Mouse (Mus musculus): ENCODE data around the gene Slc38a1. TPM values are rescaled to one million over a fixed set of nuclear protein-coding genes. Genes with fewer than 3 reads are reported as not detected.

The Slc38a1 gene
- 10 to 100 TPM; 84.8 to 97.3 (median 90.0) TPM for total RNA-seq (2022)

DNA sequence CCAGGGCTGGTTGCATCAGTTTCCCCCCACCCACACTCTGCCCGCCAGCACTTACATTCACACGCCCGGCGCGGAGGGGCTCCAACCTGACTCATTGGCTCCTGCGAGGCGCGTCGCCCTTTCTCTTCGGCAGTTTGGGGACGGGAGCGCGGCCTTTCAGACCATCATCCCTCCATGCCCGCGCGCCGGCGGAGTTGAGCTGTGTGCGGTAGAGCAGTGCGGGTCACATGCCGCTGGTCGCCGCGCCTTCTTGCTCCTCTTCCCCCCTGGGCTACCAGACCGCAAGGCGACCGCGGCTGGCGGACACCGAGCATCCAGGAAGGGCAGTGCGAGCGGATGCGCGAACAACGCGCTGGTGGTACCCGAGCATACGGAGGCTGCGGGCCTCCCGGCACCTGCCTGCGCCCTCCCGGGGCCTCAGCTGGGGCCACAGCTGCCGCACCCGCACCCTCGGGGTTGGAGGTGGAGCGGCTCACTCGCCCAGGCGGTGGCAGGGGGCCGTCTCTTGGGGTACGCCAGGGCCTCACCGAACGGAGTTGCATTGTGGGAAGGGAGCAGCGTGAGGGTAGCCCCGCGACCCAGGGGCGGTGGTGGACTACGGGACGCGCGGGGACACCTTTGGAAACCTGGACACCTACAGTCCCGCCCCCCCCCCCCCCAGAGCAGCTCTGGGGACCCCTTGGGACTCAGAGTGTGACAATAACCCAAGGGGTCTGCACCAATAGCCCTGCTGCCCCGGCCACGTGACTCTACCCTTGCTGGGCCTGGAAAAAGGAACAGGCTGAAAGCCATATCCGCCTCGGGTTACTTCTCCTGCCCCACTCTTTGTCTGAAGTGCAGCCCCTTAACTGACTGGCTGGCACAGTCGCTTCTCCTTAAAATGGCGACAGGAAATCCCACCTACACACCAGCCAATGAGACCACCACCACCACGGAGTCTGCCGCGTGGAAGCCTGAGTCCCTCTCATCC, at the start of gene Slc38a1:
Gene Slc38a1, minus strand, starts transcription at position 478 of the 970 bp plus-strand sequence.
- peak; percentile 23 to 34 for DNase-seq (ENCODE audit: low spot score in 2 of 2)

DNA sequence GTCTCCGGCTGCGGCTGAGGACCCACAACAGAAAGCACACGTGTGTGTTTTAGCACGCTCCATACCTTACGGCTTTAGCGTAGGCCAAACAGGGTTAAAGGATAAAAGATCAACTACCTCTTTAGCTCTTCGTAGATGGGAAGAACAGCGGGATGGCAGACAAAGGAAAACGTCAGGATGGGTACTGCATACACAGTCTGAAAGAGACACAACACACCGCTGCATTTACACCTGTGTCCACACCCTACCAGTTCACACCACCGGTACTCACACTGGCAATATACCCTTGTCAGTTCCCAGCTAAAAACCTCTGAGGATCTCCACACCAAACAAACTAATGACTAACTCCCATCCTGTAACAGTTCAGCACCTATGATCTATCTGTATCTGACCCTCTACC, 49.7 kb upstream of the Slc38a1 start:
- DNase-seq (ENCODE audit: low spot score in 2 of 2) = no peak

DNA sequence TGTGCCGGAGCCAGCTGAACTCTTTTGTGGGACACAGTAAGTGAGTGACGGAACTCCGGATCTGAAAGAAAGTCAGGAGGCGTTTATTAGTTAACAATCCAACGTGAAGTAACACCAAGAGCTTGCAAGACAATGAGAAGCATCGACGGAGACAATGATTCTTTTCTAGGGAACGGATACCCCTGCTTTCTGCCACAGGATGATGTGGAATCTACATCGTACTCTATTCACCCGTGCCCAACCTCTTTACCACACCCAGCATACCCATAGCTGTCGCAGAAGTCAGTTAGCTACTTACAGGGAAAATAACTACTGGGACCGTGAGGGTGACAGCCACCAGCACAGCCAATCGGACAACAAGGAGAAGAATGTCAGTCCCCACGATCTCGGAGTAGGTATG, 48.7 kb upstream of the Slc38a1 start:
- DNase-seq (ENCODE audit: low spot score in 2 of 2) = no peak

DNA sequence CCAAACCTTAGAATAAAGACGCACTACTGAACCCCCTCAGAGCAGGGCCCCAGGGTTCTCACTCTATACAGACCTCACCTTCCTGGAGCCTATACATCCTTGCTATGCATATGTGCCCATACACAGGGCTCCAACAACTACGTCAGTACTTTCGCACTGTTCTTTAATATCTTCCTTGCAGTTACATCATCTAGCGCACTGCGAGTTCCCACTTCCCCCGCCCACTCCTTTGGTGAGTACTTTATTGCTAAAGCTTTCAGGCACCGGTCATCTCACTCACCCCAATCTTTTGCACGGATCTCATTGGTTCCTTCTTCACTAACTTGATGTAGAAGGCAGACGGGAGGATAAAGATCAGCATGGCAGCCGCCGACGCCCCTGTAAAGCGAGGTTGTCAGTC, 48.1 kb upstream of the Slc38a1 start:
- no peak for DNase-seq (ENCODE audit: low spot score in 2 of 2)

DNA sequence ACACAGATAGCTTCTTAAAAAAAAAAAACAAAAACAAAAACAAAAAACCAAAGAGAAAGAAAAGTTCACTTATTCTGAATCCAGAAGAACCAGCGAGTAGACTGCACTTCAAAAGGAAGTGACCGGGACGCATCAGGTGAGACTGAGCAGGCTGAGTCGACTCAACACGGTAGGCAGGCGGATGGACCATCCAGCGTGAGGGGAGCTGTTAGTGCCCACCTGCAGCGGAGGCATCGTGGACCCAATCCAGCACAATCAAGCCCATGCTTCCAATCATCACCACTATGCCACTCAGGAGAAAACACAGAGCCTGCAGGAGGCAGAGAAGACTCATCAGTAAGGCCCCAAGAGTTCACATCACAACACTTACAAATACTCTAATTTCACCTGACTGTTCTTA, 47.2 kb upstream of the Slc38a1 start:
- DNase-seq (ENCODE audit: low spot score in 2 of 2) = no peak

DNA sequence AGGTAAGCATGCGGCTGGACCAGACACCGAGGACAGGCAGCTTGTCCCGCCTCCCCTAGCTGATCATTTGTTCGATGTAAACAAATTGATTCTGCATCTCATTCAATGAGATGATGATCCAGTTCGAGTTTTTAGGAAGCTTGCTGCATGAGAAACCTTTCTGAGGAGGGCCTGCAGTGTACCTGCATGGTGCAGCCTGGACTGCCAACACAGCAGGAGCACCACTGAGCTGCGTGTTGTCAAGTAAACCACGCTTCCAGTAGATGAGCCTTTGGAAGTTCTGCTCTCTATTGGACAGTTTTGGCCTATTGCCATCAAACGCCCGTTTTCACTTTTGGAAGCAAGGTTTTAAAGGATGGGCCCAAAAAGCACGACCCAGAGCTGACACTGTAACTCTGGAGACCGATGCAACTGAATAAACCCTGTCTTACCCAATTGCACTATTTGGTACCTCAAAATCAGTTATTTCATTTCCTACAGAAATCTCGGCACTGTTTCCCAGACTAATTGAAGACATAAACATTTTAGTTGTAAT, 46.1 kb upstream of the Slc38a1 start:
- no peak for DNase-seq (ENCODE audit: low spot score in 2 of 2)

DNA sequence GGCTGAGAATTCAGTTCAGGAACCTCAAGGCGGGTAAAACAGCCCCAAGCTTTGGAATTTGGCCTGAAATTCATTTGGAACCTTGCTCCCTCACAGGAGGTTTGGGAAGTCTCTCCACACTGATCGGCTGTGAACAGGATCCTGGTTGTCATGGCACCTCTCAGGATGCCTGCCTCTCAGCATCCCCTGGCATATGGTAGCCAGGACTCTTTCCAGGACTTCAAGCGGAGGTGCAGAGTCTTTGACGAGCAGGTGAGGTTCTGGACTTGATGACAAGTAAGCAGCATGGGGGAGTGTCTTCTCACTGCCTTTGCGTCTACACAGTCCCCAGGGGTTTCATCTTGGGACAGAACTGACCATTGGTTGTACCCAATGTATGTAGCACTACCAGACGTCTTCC, 45.3 kb upstream of the Slc38a1 start:
- DNase-seq (ENCODE audit: low spot score in 2 of 2) = no peak

DNA sequence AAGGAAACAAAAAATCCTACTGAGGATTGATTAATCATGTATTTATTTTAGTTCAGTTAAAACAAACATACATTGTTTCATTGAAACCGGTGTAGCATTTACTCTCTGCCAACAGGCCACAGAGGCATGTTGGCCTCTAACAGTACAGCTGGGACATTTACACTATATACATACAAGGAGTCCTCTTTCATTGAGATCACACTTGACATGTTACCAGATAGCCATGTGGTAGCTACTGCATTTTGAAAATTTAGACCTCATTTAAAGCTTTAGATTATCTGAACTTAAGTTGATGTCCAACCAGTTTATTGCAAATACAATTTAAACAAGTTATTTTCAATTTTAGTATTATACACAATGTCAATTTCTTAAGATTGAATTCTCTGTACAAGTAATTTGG, 44.7 kb upstream of the Slc38a1 start:
- no peak for DNase-seq (ENCODE audit: low spot score in 2 of 2)

DNA sequence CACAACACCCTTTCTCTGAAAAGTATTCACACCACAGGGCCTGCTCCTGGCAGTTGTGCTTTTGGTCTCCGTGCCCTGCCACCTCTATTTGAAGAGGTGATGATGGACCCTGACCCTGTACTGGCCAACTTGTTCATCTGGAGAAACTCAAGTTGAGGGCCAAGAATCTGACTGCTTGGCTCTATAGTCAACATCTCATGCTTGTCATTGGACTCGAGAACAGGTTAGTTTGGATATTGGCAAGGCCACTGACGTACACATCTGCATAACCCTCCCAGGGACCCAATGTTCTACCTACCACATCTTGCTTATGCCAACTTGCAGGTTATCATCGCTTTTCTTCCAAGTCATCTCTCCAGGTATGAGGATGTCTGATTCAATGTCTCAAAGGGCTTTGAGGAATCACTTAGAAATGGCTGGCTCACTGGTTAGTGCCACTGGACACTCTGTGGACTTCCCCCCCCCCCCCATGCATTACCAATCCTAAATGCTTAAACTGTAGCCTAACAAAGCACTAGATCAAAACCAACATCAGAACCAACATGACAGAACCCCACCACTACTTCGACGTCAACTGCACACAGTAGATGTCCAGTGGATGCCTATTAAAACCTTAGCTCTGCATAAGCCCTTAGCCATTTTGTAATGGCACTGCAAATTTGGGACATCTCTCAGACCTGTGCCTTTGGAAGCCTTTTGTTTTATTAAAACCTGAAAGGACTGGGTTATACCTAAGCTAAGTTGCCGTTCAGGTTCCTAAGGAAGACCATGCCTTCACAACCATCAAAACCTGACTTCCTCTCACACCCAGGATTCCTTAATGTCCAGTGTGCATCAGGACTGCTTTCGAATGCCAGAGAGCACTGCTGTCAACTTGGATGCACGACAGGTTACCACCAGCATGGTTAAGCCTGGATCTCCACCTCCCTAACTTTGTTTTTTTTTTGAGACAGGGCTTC, 43.8 kb upstream of the Slc38a1 start:
- no peak for DNase-seq (ENCODE audit: low spot score in 2 of 2)

DNA sequence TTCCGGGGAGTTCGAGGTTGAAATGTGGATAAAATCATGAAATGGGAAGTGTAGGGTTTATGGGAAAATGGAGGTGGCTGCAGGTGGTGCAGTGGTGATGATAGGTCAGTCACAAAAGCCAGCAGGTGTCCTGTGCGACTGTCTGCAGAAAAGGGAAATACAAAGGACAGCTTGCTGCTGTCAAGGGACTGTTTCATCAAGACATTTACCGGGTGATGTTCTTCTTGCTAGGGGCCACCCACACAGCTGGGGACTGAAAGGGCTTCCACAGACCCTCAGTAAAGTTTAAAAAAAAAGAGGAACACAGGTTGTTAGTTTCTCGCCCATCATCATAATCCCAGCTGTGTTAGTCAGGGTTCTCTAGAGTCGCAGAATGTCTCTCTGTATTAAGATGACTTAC, 42.6 kb upstream of the Slc38a1 start:
- no peak for DNase-seq (ENCODE audit: low spot score in 2 of 2)

DNA sequence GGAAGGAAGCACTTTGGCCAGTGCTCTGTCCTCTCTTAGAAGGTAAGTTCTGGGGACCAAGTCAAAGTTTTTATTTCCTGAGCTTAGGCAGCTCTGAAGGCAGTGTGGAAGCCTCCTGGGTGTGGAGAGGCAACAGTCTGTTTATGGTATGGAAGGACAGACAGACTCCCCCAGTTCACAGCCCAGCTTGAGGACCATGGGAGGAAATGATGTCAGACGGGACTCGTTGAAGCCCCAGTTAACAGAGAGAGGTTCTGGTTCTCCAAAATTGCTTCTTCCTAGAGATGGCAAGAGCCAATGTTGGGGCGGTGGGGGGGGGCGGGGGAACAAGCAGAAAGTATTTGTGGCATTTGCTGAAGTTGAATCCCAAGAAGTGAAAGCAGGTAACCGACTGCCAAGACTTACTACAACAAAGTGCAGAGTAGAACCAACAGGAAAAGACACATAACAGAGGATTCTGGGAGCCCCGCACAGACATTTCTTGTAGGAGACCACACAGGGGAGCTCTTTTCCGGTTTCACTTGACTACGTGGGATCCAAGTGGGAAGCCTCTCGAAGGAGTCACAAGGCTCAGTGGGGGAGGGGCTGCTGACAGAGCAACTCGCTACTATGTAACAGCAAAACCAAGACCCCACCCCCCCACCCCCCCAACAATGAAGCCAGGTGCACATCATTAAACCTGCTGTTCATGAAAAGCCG, 41.6 kb upstream of the Slc38a1 start:
- no peak for DNase-seq (ENCODE audit: low spot score in 2 of 2)

DNA sequence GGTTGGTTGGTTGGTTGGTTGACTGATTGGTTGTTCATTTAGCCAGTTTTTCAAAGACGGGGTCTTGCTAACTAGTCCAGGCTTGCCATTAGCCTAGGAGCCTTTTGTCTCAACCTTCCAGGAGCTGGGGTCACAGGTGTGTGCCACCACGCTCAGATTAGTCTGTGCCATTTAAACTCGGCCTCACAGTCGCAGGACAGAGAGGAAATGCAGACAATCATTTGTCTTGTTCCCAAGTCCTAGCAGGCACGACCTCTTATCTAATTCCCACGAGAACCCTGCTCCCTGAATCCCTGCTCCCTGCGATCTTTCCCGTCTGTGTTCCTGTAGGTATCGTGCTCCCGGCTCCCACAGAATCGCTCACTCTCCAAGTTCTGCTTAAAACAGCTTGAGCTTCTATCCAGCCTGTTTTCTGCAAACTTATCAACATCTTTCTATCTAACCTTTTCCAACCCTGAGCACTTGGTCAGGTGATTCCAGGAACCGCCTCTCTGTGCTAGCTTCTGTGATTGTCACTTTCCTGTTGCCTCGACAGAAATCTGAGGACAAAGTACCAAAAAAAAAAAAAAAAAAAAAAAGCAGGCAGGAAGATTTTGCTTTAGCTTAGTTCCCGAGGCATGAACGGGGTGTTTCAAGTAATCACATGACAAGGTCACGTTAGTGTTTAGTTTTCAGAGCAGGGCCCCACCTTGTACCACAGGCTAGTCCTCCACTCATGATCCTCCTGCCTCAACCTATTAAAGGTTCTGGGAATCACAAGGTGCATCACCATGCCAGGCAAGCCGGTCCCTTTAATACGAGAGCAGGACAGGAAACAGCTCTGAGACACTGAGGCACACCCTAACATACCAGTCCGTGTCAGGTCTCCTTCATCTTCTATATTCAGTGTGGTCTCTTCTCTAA, 36.4 kb upstream of the Slc38a1 start:
- no peak for DNase-seq (ENCODE audit: low spot score in 2 of 2)

DNA sequence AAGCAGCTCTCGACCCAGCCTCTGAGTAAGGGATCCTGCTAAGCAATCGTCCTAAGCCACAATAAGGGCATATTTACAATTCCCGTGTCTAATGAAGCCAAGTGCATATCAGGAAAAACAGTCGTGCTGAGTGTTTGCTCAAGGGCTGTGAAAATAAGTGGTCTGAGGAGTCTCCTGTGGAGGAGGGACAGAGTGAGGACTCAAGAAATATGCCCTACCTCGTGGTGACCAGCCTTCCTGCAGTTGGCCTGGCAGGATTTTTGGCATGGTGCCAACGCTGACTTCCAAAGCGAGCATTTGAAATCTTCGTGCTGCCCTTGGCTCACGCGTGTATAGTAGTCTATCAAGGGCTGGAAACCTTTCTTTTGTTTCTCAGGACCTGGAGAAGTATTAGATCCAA, 33.8 kb upstream of the Slc38a1 start:
- DNase-seq (ENCODE audit: low spot score in 2 of 2) = no peak

DNA sequence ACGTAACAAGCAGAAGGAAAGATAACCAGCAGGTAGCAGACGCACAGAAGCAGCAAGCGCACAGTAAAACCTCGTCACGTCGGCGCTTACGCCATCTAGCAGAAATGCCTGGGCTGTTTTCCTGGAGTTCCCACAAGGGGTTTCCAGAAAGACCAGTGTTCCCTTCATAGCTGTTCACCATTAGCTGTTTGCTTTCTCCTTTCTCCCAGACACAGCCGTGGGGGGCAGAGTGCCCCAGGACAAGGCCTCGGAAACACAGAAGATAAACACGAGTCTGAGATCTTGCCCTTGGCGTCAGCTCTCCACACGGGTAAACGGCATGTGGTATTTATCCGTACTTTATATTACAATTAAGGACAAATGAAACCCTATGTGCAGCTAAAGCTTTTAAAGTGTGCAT, 33.0 kb upstream of the Slc38a1 start:
- DNase-seq (ENCODE audit: low spot score in 2 of 2) = no peak

DNA sequence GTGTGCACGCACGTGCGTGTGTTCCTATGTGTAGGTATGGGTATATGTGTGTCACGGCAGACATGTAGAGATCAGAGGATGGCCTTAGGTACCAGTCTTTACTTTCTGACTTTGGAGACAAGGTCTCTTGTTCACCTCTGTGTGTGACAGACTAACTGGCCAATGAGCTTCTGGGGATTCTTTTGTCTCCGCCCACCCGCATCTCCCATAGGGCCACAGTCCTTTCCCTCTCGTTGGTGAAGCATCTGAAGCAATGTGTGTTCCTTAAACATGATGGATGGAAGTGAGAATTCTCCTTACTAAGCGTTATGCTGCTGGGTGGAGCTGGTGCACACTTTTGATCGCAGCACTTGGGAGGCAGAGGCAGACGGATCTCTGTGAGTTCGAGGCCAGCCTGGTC, 32.3 kb upstream of the Slc38a1 start:
- no peak for DNase-seq (ENCODE audit: low spot score in 2 of 2)

DNA sequence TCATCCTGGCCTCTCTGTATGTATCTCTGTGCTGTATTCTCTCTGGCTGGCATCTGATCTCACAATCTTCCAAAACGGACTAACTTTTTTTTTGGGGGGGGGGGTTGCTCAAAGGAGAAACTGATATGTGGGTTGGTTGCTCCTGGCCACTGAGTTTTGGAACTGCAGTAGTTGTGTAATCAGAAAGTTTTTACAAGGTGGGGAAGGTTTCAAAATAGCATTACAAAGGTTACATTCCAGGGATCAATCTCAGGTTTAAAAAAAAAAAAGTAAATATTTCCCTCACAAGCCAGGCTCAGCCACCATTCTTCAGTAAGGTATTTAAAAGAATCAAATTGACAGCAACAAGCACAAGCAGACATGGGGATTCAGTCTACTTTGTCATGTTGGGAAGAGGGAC, 31.4 kb upstream of the Slc38a1 start:
- no peak for DNase-seq (ENCODE audit: low spot score in 2 of 2)

DNA sequence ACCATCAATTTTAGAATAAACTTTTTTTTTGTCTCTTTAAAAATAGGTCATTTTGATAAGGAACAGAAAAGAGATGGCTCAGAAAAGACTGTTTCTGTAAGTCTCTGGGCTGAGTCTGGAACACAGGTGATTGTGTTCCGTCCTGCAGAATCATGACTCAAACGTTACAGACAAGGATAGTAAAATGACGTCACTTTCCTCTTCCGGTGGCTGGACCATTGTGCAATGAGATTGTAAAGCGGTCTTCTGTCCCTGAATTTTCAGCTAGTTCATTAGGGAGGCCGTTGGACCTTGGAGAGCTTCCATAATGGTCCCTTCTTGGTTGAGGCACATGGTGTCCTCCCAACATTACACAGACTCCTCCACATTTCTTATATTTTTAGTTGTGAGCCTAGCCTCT, 27.0 kb upstream of the Slc38a1 start:
- DNase-seq (ENCODE audit: low spot score in 2 of 2) = no peak

DNA sequence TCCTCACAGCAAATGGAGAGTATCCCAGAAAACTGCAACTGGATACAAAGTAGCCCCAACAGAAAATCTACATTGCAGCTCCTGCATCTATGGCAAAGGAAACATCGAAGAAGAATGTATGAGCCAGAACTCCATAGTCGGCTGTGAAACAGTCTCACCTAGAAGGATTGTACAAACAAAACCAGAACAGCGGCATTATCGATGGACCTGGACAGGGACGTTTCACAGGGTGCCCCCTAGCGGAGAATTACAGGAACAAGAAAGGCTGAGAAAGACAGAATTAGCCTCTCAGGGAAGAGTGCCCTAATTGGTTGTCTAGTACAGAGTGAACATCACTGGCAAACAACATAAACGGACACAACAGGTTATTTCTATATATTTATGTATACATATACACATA, 23.9 kb upstream of the Slc38a1 start:
- DNase-seq (ENCODE audit: low spot score in 2 of 2) = peak in 1 of 2 experiments; percentile 49

DNA sequence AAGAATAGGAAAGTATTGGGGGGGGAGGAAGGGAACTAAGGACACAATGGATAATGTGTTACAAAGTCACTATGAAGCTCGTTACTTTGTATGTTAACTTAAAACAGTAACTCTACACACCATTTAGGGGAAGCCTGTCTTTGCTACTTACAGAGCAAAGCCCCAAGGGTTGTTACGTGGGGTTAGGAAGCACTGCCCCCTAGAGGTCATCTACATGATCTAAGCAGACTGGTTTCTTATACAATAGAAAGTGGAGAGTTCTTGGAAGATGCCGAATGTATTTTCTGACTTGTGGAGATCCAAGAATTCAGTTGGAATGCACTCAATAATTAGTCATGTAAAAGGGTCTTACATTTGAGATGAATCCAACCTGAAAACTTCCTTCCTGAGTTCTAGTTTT, 23.2 kb upstream of the Slc38a1 start:
- DNase-seq (ENCODE audit: low spot score in 2 of 2) = peak; percentile 46 to 72

DNA sequence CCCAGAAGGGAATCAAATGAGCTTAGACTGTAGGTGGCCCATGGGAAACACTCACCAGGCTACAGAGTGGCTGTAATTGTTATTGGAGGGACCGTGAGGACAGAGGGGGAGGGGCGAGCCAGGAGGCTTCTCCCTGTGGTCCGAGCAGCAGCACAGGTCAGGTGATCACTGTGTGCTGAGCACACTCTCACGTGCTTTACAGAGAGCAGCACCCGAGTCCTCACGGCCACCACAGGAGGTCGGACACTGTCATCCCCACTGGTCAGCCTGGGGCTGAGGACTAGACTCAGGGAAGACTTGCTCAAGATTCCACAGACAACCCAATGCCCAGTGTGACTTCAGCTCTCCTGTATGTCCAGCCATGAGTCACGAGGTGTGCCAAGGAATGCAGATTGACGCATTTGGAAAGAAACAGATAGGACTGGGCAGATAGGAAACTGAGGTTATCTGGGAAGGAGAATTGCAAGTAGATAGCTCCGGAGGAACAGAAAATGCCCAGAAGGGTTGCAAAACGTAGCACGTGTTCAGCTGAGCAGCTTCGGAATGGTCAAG, 18.0 kb upstream of the Slc38a1 start:
- DNase-seq (ENCODE audit: low spot score in 2 of 2) = no peak
